Mouse (Mus musculus) neural tube, embryonic 15.5 days (tissue): ENCODE results near the gene Macrod1. TPM values are rescaled to one million over a fixed set of nuclear protein-coding genes. Genes with fewer than 3 reads are reported as not detected.

Source experiments
- ATAC-seq: fragments of 200-750 bp; cut with Nextera tagmentation; 2 replicates; pipeline ENCODE4 v1.8.0; 2017; ENCODE audit warnings: mild to moderate bottlenecking, moderate TSS enrichment, moderate library complexity; ENCODE audit not compliant: low FRiP score
- H3K27ac ChIP-seq: fragments of 300-500 bp; sonication (generic); replicated peaks from 2 replicates; pipeline ENCODE4 v1.5.1; 2015; ENCODE audit warnings: mild to moderate bottlenecking, inconsistent platforms
- H3K27me3 ChIP-seq: fragments of 300-500 bp; sonication (generic); replicated peaks from 2 replicates; pipeline ENCODE4 v1.6.1; 2015; ENCODE audit warnings: inconsistent platforms
- H3K36me3 ChIP-seq: fragments of 300-500 bp; sonication (generic); 2 replicates; pipeline ENCODE4 v1.6.1; 2015; ENCODE audit warnings: inconsistent platforms
- H3K4me1 ChIP-seq: fragments of 300-500 bp; sonication (generic); 2 replicates; pipeline ENCODE4 v1.6.1; 2015; ENCODE audit warnings: inconsistent platforms
- H3K4me2 ChIP-seq: fragments of 300-500 bp; sonication (generic); 2 replicates; pipeline ENCODE4 v1.6.1; 2015; ENCODE audit warnings: inconsistent platforms, mild to moderate bottlenecking, moderate library complexity
- H3K4me3 ChIP-seq: fragments of 300-500 bp; sonication (generic); replicated peaks from 2 replicates; pipeline ENCODE4 v1.5.1; 2015; ENCODE audit warnings: mild to moderate bottlenecking, inconsistent platforms
- H3K9ac ChIP-seq: fragments of 300-500 bp; sonication (generic); replicated peaks from 2 replicates; pipeline ENCODE4 v1.6.1; 2015; ENCODE audit warnings: mild to moderate bottlenecking, inconsistent platforms
- H3K9me3 ChIP-seq: fragments of 300-500 bp; sonication (generic); replicated peaks from 2 replicates; pipeline ENCODE4 v1.6.1; 2016; ENCODE audit warnings: inconsistent platforms
- WGBS: fragments of 180-500 bp; shearing (Covaris S2); methylation state at CpG from one replicate; pipeline ENCODE4 v1.1.7; 2015; ENCODE audit warnings: mixed read lengths; 5-methylcytosine and 5-hydroxymethylcytosine counted together
- polyA plus RNA-seq: library from polyadenylated mRNA; unstranded; fragments of >200 nt; fragmentation: Nextera tagmentation; extraction: Ambion mirVana; gene quantifications from 2 replicates; pipeline ENCODE4 v1.2.1, GENCODE M21; 2015

Gene Macrod1
- polyA plus RNA-seq, 1 experiment from 2014 or later: 7.2 TPM

DNA sequence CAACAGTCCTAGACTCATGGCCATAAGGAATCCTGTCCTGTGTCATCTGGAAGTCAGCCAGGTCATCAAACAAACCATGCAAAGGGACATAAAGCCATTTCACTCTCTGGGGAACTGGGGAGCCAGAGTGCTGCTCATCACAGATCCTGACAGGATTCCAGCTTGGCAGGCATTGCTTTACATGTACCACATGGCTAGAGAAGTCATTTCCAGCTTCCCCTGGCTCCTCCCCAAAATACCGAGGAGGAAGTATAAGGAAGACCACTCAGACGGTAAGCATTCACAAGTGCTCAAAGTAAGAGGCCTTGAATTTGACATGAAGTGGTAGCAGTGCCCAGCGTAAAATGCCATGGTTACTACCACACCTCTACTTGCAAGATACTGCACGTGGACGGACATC is 157.9 kb downstream of the Macrod1 start:
- Histone ChIP-seq H3K9me3 (no peaks in the 10 kb centered on the region), H3K9ac (no peak overlapping the region), H3K36me3 (peaks cover 24% of the 10 kb centered on the region), H3K27me3 (no peaks in the 10 kb centered on the region), H3K27ac (no peak overlapping the region), H3K4me3 (no peak overlapping the region), H3K4me2 (no peak overlapping the region), H3K4me1 (peaks cover 38% of the 10 kb centered on the region)
- ATAC-seq: no peak
- 87% methylated on average over 5 of the region's 5 CpGs for WGBS

- WGBS: under 1% methylated on average over 50 of the region's 50 CpGs
- Histone ChIP-seq H3K4me1 (peaks cover 38% of the 10 kb centered on the region), H3K4me3 (peak within 1 kb of the TSS; percentile 70), H3K9ac (peak within 1 kb of the TSS; percentile 65), H3K36me3 (peaks cover 16% of the 10 kb centered on the region), H3K4me2 (peak within 1 kb of the TSS; percentile 71), H3K9me3 (no peaks in the 10 kb centered on the region), H3K27me3 (no peaks in the 10 kb centered on the region), H3K27ac (peak within 1 kb of the TSS; percentile 93)
- peak; percentile 96 for ATAC-seq
Observed at GRCm38 (mm10) chr19:7217162-7217925, 160.7 kb downstream of the Macrod1 start, which contains the start of gene Cox8a. Cox8a (minus strand) TSS chr19:7217616.

DNA sequence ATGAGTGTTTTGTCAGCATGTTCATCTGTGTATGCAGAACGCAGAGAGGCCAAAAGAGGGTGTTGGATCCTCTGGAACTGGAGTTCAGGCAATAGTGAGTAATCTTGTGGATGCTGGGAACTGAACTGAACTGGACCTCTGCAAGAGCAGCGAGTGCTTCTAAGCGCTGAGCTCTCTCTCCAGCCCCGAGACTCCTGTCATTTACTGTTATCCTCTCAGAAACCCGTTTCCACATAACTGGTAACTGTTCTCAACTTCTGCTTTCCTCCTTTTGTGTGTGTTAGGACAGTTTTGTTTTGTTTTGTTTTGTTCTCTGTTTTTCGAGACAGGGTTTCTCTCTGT is 161.3 kb downstream of the Macrod1 start:
- Histone ChIP-seq H3K27ac (peak overlapping the region; percentile 41; the same call in 1 of the 2 replicates), H3K4me3 (peak overlapping the region; percentile 70), H3K36me3 (peaks cover 16% of the 10 kb centered on the region), H3K4me1 (peaks cover 38% of the 10 kb centered on the region), H3K9me3 (no peaks in the 10 kb centered on the region), H3K9ac (no peak overlapping the region), H3K27me3 (no peaks in the 10 kb centered on the region), H3K4me2 (peak overlapping the region; percentile 71)
- no peak for ATAC-seq
- WGBS: 14% methylated on average over 6 of the region's 6 CpGs

DNA sequence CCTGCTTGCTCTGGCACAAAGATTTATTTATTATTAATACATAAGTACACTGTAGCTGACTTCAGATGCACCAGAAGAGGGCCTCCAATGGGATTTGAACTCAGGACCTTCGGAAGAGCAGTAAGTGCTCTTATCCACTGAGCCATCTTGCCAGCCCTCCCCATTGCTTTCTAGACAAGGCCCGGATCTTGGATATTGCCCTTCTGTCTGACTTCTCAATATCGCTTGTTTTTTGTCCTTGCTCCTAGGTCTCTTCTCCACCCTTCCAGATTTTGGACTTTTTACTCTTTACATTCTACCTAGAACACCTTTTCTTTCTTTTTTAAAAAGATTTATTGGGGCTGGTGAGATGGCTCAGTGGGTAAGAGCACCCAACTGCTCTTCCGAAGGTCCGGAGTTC is 162.1 kb downstream of the Macrod1 start:
- H3K27ac ChIP-seq: no peak overlapping the region
- no peak overlapping the region for H3K4me2 ChIP-seq
- no peak for ATAC-seq
- H3K4me3 ChIP-seq: no peak overlapping the region
- no peaks in the 10 kb centered on the region for H3K27me3 ChIP-seq
- no peak overlapping the region for H3K9ac ChIP-seq
- 97% methylated on average over 5 of the region's 5 CpGs for WGBS
- H3K4me1 ChIP-seq: peaks cover 38% of the 10 kb centered on the region
- H3K36me3 ChIP-seq: peaks cover 16% of the 10 kb centered on the region
- no peaks in the 10 kb centered on the region for H3K9me3 ChIP-seq

DNA sequence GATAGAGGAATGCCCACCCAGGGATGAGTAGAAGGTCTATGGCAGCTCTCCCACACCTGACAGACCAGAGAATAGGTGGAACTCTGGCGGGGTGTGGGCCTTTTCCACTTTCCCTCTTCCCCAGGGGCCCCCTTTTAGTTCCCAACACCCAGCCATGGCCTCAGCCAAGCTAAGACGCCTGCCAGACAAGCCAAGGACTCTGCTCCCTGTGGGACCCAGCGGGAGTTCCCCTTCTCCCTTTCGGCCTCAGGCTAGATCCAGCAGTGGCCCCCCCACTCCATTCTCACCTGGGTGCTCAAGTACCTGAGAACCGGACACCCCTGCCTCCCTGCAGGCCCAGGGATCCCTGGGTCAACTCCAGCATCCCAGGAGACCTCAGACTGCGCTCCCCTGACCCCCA is 165.6 kb downstream of the Macrod1 start:
- H3K4me2 ChIP-seq: no peak overlapping the region
- no peaks in the 10 kb centered on the region for H3K27me3 ChIP-seq
- WGBS: 86% methylated on average over 6 of the region's 6 CpGs

DNA sequence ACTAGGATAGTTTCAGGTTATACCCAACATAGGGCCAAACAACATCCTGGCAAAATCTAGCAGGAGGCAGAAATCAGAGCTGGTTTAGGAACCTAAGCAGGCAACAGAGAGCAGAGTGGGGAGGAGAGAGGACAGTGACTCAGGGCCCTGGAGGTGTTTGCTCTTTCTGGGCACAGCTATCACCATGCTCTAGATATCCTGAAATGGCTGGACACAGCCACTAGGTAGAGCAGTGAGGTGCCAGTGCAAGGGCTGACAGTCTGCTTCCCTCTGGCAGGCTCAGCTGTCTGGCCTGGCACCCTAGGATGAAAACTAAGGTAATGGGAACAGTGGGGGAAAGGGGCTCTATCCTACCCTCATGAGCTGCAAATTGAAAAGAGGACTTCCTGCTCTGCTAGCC is 166.9 kb downstream of the Macrod1 start:
- no peaks in the 10 kb centered on the region for H3K27me3 ChIP-seq
- no peak for ATAC-seq
- no peak overlapping the region for H3K27ac ChIP-seq
- no peak overlapping the region for H3K4me3 ChIP-seq
- peaks cover 30% of the 10 kb centered on the region for H3K36me3 ChIP-seq
- no peaks in the 10 kb centered on the region for H3K9me3 ChIP-seq
- H3K4me2 ChIP-seq: no peak overlapping the region
- H3K9ac ChIP-seq: no peak overlapping the region
- no peaks in the 10 kb centered on the region for H3K4me1 ChIP-seq

More for the DNA sequence above, 165.6 kb downstream of the Macrod1 start:
- Histone ChIP-seq H3K4me3 (no peak overlapping the region), H3K9ac (no peak overlapping the region), H3K36me3 (peaks cover 17% of the 10 kb centered on the region), H3K27ac (no peak overlapping the region), H3K9me3 (no peaks in the 10 kb centered on the region), H3K4me1 (peaks cover 8% of the 10 kb centered on the region)
- no peak for ATAC-seq

GRCm38 (mm10) chr19:7224253-7224652 is 167.6 kb downstream of the Macrod1 start:
- no peak for ATAC-seq
- H3K36me3 ChIP-seq: peaks cover 36% of the 10 kb centered on the region
- H3K27ac ChIP-seq: no peak overlapping the region
- no peaks in the 10 kb centered on the region for H3K9me3 ChIP-seq
- no peak overlapping the region for H3K4me3 ChIP-seq
- no peak overlapping the region for H3K9ac ChIP-seq
- WGBS: 93% methylated on average over 3 of the region's 3 CpGs
- H3K4me1 ChIP-seq: no peaks in the 10 kb centered on the region
- H3K4me2 ChIP-seq: no peak overlapping the region
- no peaks in the 10 kb centered on the region for H3K27me3 ChIP-seq

GRCm38 (mm10) chr19:7225096-7225690 is 168.6 kb downstream of the Macrod1 start:
- Histone ChIP-seq H3K4me1 (no peaks in the 10 kb centered on the region), H3K4me3 (no peak overlapping the region), H3K27ac (no peak overlapping the region), H3K27me3 (no peaks in the 10 kb centered on the region), H3K4me2 (no peak overlapping the region), H3K9ac (no peak overlapping the region), H3K36me3 (peaks cover 46% of the 10 kb centered on the region), H3K9me3 (no peaks in the 10 kb centered on the region)
- ATAC-seq: no peak
- 90% methylated on average over 9 of the region's 9 CpGs for WGBS

DNA sequence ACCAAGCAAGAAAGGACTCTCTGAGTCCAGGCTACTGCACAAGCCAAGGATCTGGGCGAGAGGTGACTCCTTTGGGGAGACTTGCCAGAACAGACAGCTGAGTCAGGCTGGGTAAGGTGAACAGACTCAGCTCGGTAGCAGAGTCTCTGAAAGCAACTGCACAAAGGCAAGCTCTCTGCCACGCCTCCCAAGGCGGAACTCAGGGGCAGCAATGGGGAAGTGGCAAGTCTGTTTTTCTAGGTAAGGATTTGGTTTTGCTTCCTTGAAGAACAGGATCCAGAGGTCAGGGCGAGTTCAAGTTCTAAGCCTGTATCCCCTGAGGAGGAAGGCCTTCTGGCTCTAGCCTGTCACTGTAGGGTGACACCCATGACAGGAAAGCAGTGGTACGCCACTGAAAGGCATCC is 169.9 kb downstream of the Macrod1 start:
- Histone ChIP-seq H3K4me1 (no peaks in the 10 kb centered on the region), H3K27ac (no peak overlapping the region), H3K4me2 (no peak overlapping the region), H3K9ac (no peak overlapping the region), H3K27me3 (no peaks in the 10 kb centered on the region), H3K4me3 (no peak overlapping the region), H3K9me3 (no peaks in the 10 kb centered on the region), H3K36me3 (peaks cover 57% of the 10 kb centered on the region)
- no peak for ATAC-seq
- WGBS: 84% methylated on average over 6 of the region's 6 CpGs

- Histone ChIP-seq H3K4me2 (no peak overlapping the region), H3K27ac (peak overlapping the region; percentile 60; the same call in 1 of the 2 replicates), H3K9me3 (no peaks in the 10 kb centered on the region), H3K36me3 (peaks cover 42% of the 10 kb centered on the region), H3K4me3 (no peak overlapping the region), H3K4me1 (peaks cover 24% of the 10 kb centered on the region), H3K9ac (no peak overlapping the region), H3K27me3 (no peaks in the 10 kb centered on the region)
- WGBS: 52% methylated on average over 8 of the region's 8 CpGs
- ATAC-seq: peak; percentile 90
Observed at GRCm38 (mm10) chr19:7234537-7235221, 178.1 kb downstream of the Macrod1 start.

DNA sequence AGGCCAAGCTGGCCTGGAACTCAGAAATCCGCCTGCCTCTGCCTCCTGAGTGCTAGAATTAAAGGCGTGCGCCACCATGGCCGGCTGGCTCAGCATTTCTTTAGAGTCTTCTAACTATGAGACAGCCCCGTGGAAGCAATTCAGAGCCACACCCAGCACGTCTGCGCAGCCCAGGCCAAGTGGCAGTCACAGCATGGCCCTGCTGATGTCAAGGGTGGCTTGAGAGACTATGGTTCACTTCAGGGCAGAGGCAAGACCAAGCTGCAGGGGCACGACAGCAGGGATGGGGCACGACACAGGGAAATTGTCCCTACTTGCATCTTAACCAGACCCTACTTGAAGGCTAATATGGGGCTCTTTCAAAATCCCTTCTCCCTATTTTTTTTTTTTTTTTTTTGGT is 178.9 kb downstream of the Macrod1 start:
- Histone ChIP-seq H3K27ac (no peak overlapping the region), H3K4me1 (peaks cover 32% of the 10 kb centered on the region), H3K4me3 (no peak overlapping the region), H3K9ac (no peak overlapping the region), H3K36me3 (peaks cover 36% of the 10 kb centered on the region), H3K27me3 (no peaks in the 10 kb centered on the region), H3K9me3 (no peaks in the 10 kb centered on the region), H3K4me2 (no peak overlapping the region)
- ATAC-seq: no peak
- 93% methylated on average over 9 of the region's 9 CpGs for WGBS

DNA sequence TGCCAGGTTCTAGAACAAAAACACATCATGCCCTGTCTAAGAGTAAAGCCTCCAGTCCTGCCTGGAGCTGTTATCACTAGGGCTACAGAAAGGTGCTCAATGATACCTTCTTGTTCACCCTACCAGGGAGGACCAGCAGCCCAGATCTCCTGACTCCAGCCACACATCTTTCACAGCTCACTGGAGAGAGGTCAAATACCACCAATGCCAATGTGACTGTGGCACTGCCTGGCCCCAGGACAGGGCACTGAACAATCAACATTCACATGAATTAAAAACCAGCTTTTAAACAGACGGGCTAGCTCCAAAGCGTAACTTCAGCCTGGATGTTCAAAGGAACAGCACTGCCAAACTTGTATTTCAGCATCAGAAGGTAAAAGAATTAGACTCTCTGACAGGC is 179.4 kb downstream of the Macrod1 start:
- Histone ChIP-seq H3K9me3 (no peaks in the 10 kb centered on the region), H3K27me3 (no peaks in the 10 kb centered on the region), H3K4me1 (peaks cover 32% of the 10 kb centered on the region), H3K9ac (no peak overlapping the region), H3K4me3 (no peak overlapping the region), H3K4me2 (no peak overlapping the region), H3K27ac (no peak overlapping the region), H3K36me3 (peaks cover 30% of the 10 kb centered on the region)
- 95% methylated on average over 2 of the region's 2 CpGs for WGBS
- ATAC-seq: no peak
